Mouse (Mus musculus) testis, postnatal 14 days (tissue): ENCODE data around the gene Cfap97d1.
"Not testable (repeated sequence)": the region's sequence is repeated elsewhere in the genome, so short reads cannot be mapped to it uniquely, and the experiment has no call there.

Experiments
- DNase-seq: peaks from one replicate; pipeline ENCODE4 v3.0.0; 2021; ENCODE audit warnings: low spot score

Cfap97d1 gene

GRCm38 (mm10) chr11:101973496-101973895 is 10.6 kb upstream of the Cfap97d1 start:
- DNase-seq: no peak

GRCm38 (mm10) chr11:101974181-101974580 is 9.9 kb upstream of the Cfap97d1 start:
- no peak for DNase-seq

- peak; percentile 57 for DNase-seq
These were observed 9.2 kb upstream of the Cfap97d1 start for GRCm38 (mm10) chr11:101974923-101975322.

GRCm38 (mm10) chr11:101976949-101977348 is 7.1 kb upstream of the Cfap97d1 start:
- no peak for DNase-seq

- no peak for DNase-seq
These were observed 4.9 kb upstream of the Cfap97d1 start for GRCm38 (mm10) chr11:101979140-101979539.

- DNase-seq: no peak
These were observed 3.4 kb upstream of the Cfap97d1 start for GRCm38 (mm10) chr11:101980603-101981157.

GRCm38 (mm10) chr11:101981850-101982249 is 2.2 kb upstream of the Cfap97d1 start:
- no peak for DNase-seq

- no peak for DNase-seq
These were observed 1.1 kb upstream of the Cfap97d1 start for GRCm38 (mm10) chr11:101982981-101983411.

- no peak for DNase-seq
These were observed 603 bp upstream of the Cfap97d1 start for GRCm38 (mm10) chr11:101983431-101983921.

- not testable (repeated sequence) for DNase-seq
These were observed 1.4 kb downstream of the Cfap97d1 start for GRCm38 (mm10) chr11:101985450-101985849.

GRCm38 (mm10) chr11:101985990-101986389 is 1.9 kb downstream of the Cfap97d1 start:
- peak; percentile 74 for DNase-seq

- DNase-seq: no peak
These were observed 2.8 kb downstream of the Cfap97d1 start, which contains the start of gene Dusp3 for GRCm38 (mm10) chr11:101986913-101987312. TSS of gene Dusp3 (minus strand) at chr11:101987013.

GRCm38 (mm10) chr11:101990244-101990643 is 6.2 kb downstream of the Cfap97d1 start:
- DNase-seq: no peak

GRCm38 (mm10) chr11:101991813-101992212 is 7.7 kb downstream of the Cfap97d1 start:
- no peak for DNase-seq

GRCm38 (mm10) chr11:101992411-101992810 is 8.3 kb downstream of the Cfap97d1 start:
- no peak for DNase-seq

- DNase-seq: peak; percentile 48
These were observed 10.0 kb downstream of the Cfap97d1 start for GRCm38 (mm10) chr11:101994100-101994499.

GRCm38 (mm10) chr11:101995938-101996337 is 11.9 kb downstream of the Cfap97d1 start:
- DNase-seq: no peak

GRCm38 (mm10) chr11:101998258-101998657 is 14.2 kb downstream of the Cfap97d1 start:
- DNase-seq: no peak

GRCm38 (mm10) chr11:101999466-101999865 is 15.4 kb downstream of the Cfap97d1 start:
- DNase-seq: no peak

GRCm38 (mm10) chr11:102004251-102004650 is 20.2 kb downstream of the Cfap97d1 start:
- no peak for DNase-seq

GRCm38 (mm10) chr11:102006271-102006670 is 22.2 kb downstream of the Cfap97d1 start:
- no peak for DNase-seq

- no peak for DNase-seq
These were observed 22.6 kb downstream of the Cfap97d1 start for GRCm38 (mm10) chr11:102006688-102007087.

- no peak for DNase-seq
These were observed 24.3 kb downstream of the Cfap97d1 start for GRCm38 (mm10) chr11:102008372-102008771.
